9 mouse cellular contexts compared by ENCODE assay signal in genomic region chr9:92174176-92175075, GRCm38 (mm10). TPM values are rescaled to one million over a fixed set of nuclear protein-coding genes. Genes with fewer than 3 reads are reported as not detected.
A peak's percentile ranks its signal among the peaks of the same experiment; 100 is the strongest.
DNase-seq lines count a peak whose midpoint lies in the region; ATAC-seq and TF ChIP-seq lines count a peak whose summit lies in the region.
"Had no signal": no experiment of that assay in that cellular context is flagged by ENCODE, and none has a peak within 500 bp of the region (broad histone marks: within the 10 kb centered on the region; RNA-seq: fewer than 3 reads in every experiment).

No protein-coding gene starts in this region.

- H3K4me3 ChIP-seq in hindbrain, postnatal 0 days (ENCODE audit: low read length): no peak overlapping the region
- H3K4me3 ChIP-seq in midbrain, embryonic 14.5 days (replicated peaks; ENCODE audit: low read depth, low read length): no peak overlapping the region
- H3K4me3 ChIP-seq in liver, postnatal 0 days (ENCODE audit: low read depth, low read length): no peak overlapping the region
- H3K4me3 ChIP-seq: limb, embryonic 15.5 days had no signal

- no peak for TF ChIP-seq EP300 in liver, postnatal 0 days (IDR thresholded peaks at IDR 0.05; ENCODE audit: low read depth)

- H3K4me2 ChIP-seq in hindbrain, postnatal 0 days (ENCODE audit: low read depth, low read length): peak overlapping the region; percentile 38
- peak overlapping the region; percentile 40 for H3K4me2 ChIP-seq in midbrain, embryonic 14.5 days (ENCODE audit: low read length)
- no peak overlapping the region for H3K4me2 ChIP-seq in liver, postnatal 0 days (ENCODE audit: low read depth, low read length)
- H3K4me2 ChIP-seq: limb, embryonic 15.5 days had no signal

- no peaks in the 10 kb centered on the region for H3K9me3 ChIP-seq in hindbrain, postnatal 0 days (ENCODE audit: low read length)
- no peaks in the 10 kb centered on the region for H3K9me3 ChIP-seq in midbrain, embryonic 14.5 days (ENCODE audit: control insufficient read depth, low read length)
- H3K9me3 ChIP-seq in liver, postnatal 0 days (ENCODE audit: low read length): no peaks in the 10 kb centered on the region
- H3K9me3 ChIP-seq: limb, embryonic 15.5 days had no signal

- H3K36me3 ChIP-seq in hindbrain, postnatal 0 days (ENCODE audit: insufficient read depth, low read length): no peaks in the 10 kb centered on the region
- no peaks in the 10 kb centered on the region for H3K36me3 ChIP-seq in midbrain, embryonic 14.5 days (ENCODE audit: control insufficient read depth, insufficient read depth, low read length)
- no peaks in the 10 kb centered on the region for H3K36me3 ChIP-seq in liver, postnatal 0 days (replicated peaks; ENCODE audit: insufficient read depth, low read length)
- H3K36me3 ChIP-seq: limb, embryonic 15.5 days had no signal

- DNase-seq in left cerebral cortex, adult 18-20 months (ENCODE audit: low spot score in 2 of 2): peak; percentile 8 to 12
- DNase-seq in left cerebral cortex, adult 11 months (ENCODE audit: low spot score): no peak
- peak; percentile 76 for DNase-seq in embryo, embryonic 11 days
- peak; percentile 90 for DNase-seq in hindbrain, postnatal 0 days (ENCODE audit: low spot score)
- peak; percentile 92 for DNase-seq in midbrain, embryonic 14.5 days
- no peak for DNase-seq in heart, adult 18-20 months
- DNase-seq in thymus, postnatal 10 days (ENCODE audit: low spot score in 2 of 2): no peak
- no peak for DNase-seq in liver, postnatal 0 days

- ATAC-seq in hindbrain, postnatal 0 days: peak; percentile 95
- peak; percentile 89 for ATAC-seq in midbrain, embryonic 14.5 days (ENCODE audit: low FRiP score, low TSS enrichment)
- ATAC-seq in liver, postnatal 0 days: no peak

- 11% methylated on average over 15 of the region's 15 CpGs for whole genome bisulfite sequencing in hindbrain, postnatal 0 days
- 7% methylated on average over 15 of the region's 15 CpGs for WGBS in midbrain, embryonic 14.5 days
- 60% methylated on average over 15 of the region's 15 CpGs for WGBS in liver, postnatal 0 days (ENCODE audit: insufficient replicate concordance)

- H3K27me3 ChIP-seq in hindbrain, postnatal 0 days (ENCODE audit: insufficient read depth, low read length): no peaks in the 10 kb centered on the region
- H3K27me3 ChIP-seq in midbrain, embryonic 14.5 days (ENCODE audit: control insufficient read depth, insufficient read depth, low read length): no peaks in the 10 kb centered on the region
- H3K27me3 ChIP-seq in liver, postnatal 0 days (ENCODE audit: insufficient read depth, low read length): no peaks in the 10 kb centered on the region
- H3K27me3 ChIP-seq: limb, embryonic 15.5 days had no signal

- peaks cover 6% of the 10 kb centered on the region; the same call in 1 of the 2 replicates for H3K4me1 ChIP-seq in hindbrain, postnatal 0 days (ENCODE audit: insufficient read depth, low read length)
- H3K4me1 ChIP-seq in midbrain, embryonic 14.5 days (ENCODE audit: control insufficient read depth, insufficient read depth, low read length): peaks cover 22% of the 10 kb centered on the region
- H3K4me1 ChIP-seq in liver, postnatal 0 days (ENCODE audit: insufficient read depth): no peaks in the 10 kb centered on the region
- H3K4me1 ChIP-seq: limb, embryonic 15.5 days had no signal

- H3K9ac ChIP-seq in hindbrain, postnatal 0 days (replicated peaks; ENCODE audit: low read length): no peak overlapping the region
- no peak overlapping the region for H3K9ac ChIP-seq in midbrain, embryonic 14.5 days (replicated peaks; ENCODE audit: low read length)
- H3K9ac ChIP-seq in liver, postnatal 0 days (replicated peaks): no peak overlapping the region
- H3K9ac ChIP-seq: limb, embryonic 15.5 days had no signal

- TF ChIP-seq CTCF in hindbrain, postnatal 0 days (IDR thresholded peaks at IDR 0.05; ENCODE audit: low read depth): no peak
- TF ChIP-seq CTCF in liver, postnatal 0 days (IDR thresholded peaks at IDR 0.05; ENCODE audit: low read depth): no peak

- H3K27ac ChIP-seq in hindbrain, postnatal 0 days: peak overlapping the region; percentile 41; the same call in 1 of the 2 replicates
- peak overlapping the region; percentile 83 for H3K27ac ChIP-seq in midbrain, embryonic 14.5 days (replicated peaks; ENCODE audit: low read depth, low read length)
- no peak overlapping the region for H3K27ac ChIP-seq in liver, postnatal 0 days (ENCODE audit: low read depth)
- H3K27ac ChIP-seq: limb, embryonic 15.5 days had no signal

RNA-seq across cellular contexts. Expression of gene Plscr5, which starts 18.3 kb away (rescaled TPM):
- total RNA-seq in left cerebral cortex, adult 18-20 months (2021): not detected
- total RNA-seq in hindbrain, postnatal 0 days (2014; rRNA removed): 0.14 and 0.26 TPM in 2 replicates
- 0.44 and 0.60 TPM in 2 replicates for polyA plus RNA-seq in hindbrain, postnatal 0 days (2015; fragmentation: Nextera tagmentation; extraction: Ambion mirVana)
- 0.36 and 0.47 TPM in 2 replicates for polyA plus RNA-seq in midbrain, embryonic 14.5 days (2014; fragmentation: Nextera tagmentation; extraction: Ambion mirVana)
- total RNA-seq in heart, adult 18-20 months (2021): not detected
- polyA plus RNA-seq in liver, postnatal 0 days (2015; fragmentation: Nextera tagmentation; extraction: Ambion mirVana): not detected in 2 replicates
- polyA plus RNA-seq: limb, embryonic 15.5 days had no signal

Comparison
In these comparisons a context has a peak if more than half of its experiments do, and no peak if none do; other contexts are left out.
1. DNase-seq: peak in left cerebral cortex, adult 18-20 months (2 of 2), embryo, embryonic 11 days (single experiment), hindbrain, postnatal 0 days (single experiment) and midbrain, embryonic 14.5 days (single experiment); none in left cerebral cortex, adult 11 months (single experiment), heart, adult 18-20 months (0 of 2), thymus, postnatal 10 days (0 of 2) and liver, postnatal 0 days (single experiment).